Mouse (Mus musculus) heart, postnatal 14 days (tissue): ENCODE results near the gene Pex6. TPM values are rescaled to one million over a fixed set of nuclear protein-coding genes. Genes with fewer than 3 reads are reported as not detected.
"Not testable (repeated sequence)": the region's sequence is repeated elsewhere in the genome, so short reads cannot be mapped to it uniquely, and the experiment has no call there.

ENCODE experiments used
- DNase-seq, 2 experiments: peaks; one replicate each; pipeline ENCODE4 v3.0.0; 2021 to 2022
- intact Hi-C: fragments of 180-260 bp; cut with DNase I; formaldehyde crosslinking; loops from one replicate; pipeline ENCODE4 v1.15.1; 2025
- total RNA-seq, 2 experiments: library from RNA; stranded (reverse); gene quantifications; 2 replicates each; pipeline ENCODE4 v1.2.3; 2021

The Pex6 gene
- total RNA-seq, 2 experiments from 2014 or later = 24.3 to 25.1 TPM

DNA sequence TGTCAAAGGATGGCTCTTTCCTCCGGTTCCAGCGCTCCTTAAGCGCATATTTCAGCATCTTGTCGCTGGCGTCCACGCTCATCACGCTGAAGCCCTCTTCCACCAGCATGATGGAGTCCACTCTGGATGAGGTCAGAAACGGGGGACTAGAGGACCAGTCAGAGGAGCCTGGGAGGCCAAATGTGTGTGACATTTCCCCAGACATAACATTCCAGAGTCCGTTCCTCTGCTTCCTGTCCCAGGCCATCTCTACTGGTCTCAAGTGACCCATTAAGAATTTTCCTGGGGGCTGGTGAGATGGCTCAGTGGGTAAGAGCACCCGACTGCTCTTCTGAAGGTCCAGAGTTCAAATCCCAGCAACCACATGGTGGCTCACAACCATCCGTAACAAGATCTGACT lies 16.0 kb downstream of the Pex6 start:
- no peak for DNase-seq
- intact Hi-C loops = no loop called here

DNA sequence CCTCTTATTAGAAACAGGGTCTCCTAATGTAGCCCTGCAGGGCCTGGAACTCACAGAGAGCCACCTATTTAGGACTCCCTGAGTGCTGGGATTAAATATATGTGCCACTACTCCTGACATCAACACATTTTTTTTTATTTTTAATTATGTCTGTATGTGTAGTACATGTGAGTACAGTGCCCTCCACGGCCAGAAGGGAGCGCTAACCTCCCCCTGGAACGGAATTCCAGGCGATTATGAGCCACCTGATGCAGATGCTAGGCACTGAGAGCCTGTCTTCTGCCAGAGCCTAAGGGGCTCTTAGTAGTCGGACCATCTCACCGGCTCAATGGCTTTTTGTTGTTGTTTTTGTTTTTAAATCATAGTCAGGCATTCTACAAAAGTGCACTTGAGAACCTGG lies 16.8 kb downstream of the Pex6 start:
- intact Hi-C loops = no loop called here
- no peak for DNase-seq

DNA sequence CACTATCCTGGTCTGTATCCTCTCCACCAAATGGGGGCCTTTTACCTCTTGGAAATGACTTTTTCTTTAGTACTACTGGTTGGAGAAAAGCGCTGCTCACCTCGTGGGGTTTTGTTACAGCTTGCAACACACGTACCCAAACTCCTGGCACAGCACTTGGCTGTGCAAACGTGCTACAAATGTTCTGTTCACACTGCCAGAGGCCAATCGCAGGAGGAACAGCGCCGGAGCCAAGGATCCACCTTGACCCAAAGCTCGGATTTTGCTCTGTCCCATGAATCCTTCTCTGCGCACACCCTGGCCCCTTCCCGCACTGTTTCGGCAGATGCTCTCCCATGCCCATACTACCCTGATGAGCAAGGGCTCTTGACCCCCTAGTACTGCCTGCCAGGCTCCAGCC lies 17.2 kb downstream of the Pex6 start:
- intact Hi-C loops = no loop called here
- no peak for DNase-seq

DNA sequence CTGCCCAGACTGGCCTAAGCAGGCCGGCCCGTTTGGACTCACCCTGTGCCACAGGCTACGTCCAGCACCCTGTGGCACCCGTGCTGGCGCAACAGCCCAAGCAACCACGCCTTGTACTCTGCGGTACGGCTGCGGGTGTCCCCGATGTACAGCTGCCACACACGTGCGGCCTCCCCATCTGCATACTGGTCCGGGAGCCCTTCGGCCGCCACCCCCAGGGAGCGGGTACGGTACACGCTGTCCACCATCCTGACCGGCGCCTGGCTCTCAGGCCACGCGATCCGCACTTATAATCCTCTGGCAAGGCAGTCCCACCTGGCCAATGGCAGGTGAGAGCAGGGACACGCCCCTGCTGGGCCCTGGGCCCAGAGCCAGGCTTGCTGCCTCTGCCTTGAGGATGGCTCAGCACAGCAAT lies 17.6 kb downstream of the Pex6 start, which contains the start of gene Gnmt:
TSS of gene Gnmt (minus strand) at position 265 of the 415 bp plus-strand sequence.
- DNase-seq = no peak
- intact Hi-C loops = no loop called here

DNA sequence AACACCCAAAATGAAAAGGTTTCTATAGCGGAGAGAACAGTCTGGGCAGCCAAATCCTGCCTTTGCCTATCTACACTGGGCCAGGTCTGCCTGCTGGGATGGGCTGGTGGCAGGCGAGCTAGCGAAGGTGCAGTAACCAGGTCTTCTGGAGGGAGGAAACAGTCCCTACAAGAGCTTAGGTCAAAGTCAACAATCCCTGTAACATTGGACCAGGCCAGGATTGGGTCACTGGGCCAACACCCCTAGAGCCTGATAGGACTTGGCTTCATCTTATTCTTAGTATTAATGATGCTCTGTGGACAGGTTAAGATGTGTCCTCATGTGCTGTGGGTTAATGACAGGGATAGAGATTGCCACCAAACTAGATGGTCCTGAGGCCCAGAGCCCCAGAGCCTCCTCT lies 22.8 kb downstream of the Pex6 start:
- no peak for DNase-seq

DNA sequence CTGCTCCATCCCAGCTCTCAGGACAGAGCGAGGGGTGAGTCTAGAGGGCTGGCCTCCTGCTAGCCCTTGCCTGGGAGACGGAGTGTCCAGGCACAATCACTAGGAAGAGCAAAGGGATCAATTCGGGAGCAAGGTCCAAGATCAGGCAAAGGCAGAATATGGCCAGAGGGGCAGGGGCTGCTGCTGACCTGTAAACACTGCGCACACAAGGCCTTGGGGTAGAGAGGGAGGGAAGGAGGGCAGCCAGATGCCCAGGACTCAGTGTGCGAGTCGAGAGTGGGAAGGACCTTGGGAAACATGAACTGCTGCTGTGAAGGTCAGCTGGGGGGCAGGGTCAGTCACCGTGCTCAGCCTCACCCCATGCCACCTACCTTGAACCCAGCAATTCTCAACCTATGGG lies 24.0 kb downstream of the Pex6 start:
- DNase-seq = no peak
- intact Hi-C loops = no loop called here

More for the DNA sequence above, 22.8 kb downstream of the Pex6 start:
- intact Hi-C loops = no loop called here

DNA sequence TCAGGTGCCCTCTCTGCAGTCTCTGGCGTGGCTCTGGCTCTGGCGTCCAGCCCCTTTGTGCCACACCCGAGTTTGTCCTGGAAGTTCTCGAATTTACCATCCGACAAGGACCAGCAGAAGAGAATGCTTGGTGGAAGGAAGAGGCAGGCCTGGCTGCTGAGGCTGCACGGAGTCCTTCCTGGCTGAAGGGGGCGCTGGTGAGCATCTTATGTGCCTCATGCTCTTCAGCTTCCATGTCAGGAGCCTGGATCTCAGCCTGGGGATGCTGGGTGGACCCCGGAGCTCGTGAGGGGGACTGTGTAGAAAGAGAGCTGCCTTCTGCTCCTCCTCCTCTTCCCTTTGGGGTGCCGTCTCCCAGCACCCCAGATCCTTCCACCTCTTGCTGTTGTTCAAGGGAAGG lies 24.9 kb downstream of the Pex6 start:
- intact Hi-C loops = no loop called here
- peak; percentile 25 to 33 for DNase-seq

DNA sequence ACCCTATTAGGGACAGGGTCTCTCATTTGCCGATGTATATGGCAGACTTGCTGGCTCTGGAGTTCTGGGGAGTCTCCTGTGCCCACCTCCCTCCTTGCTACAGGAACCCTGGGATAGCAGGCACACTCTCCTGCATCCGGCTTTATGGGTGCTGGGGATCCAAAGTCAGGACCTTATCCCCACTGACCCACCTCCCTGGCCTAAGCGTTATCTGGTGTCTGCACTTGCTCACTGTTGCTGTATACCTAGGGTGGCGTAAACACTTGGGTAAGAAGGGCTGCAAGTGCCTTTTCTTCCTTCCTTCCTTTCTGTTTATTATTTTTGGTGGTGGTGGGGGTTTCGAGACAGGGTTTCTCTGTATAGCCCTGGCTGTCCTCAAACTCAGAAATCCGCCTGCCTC lies 30.0 kb downstream of the Pex6 start:
- intact Hi-C loops = no loop called here
- no peak for DNase-seq

DNA sequence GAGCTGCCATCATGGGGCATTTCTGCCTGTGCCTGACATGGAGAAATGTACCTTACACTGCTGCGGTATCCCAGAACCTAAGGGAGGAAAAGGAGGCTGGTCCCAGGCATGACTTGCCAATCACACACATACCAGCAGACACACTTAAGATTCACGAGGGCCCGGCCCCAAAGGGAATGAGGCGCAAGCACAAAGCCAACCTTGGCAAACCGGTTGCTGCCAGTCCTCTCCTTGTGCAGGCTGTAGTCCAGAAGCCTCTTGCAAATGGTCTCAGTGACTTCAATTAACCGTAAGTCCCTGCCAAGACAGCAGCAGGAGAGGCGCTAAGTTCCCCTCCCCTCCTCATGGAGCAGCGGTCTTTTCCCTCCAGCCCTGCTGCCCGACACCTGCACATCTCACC lies 31.7 kb downstream of the Pex6 start:
- intact Hi-C loops = no loop called here

DNA sequence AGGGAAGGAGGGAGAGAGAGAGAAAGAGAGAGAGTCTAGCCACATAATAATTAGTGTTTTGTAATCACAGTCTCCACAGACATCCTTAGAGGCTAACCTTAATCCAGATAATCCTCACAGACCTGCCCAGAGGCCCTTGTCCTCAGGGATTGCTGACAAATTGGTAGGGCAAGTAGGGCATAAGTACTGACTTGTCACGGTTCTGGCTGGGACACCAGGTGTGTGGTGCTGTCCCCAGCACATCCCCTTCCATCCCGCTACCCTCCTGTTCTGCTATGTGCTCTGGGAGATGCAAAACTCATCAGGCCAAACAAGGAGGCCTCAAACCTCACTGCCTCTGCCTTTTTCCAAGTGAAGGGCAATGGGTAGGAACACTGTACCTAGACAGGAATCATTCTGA lies 34.2 kb downstream of the Pex6 start:
- intact Hi-C loops = no loop called here
- no peak for DNase-seq

More for the DNA sequence above, 31.7 kb downstream of the Pex6 start:
- no peak for DNase-seq

DNA sequence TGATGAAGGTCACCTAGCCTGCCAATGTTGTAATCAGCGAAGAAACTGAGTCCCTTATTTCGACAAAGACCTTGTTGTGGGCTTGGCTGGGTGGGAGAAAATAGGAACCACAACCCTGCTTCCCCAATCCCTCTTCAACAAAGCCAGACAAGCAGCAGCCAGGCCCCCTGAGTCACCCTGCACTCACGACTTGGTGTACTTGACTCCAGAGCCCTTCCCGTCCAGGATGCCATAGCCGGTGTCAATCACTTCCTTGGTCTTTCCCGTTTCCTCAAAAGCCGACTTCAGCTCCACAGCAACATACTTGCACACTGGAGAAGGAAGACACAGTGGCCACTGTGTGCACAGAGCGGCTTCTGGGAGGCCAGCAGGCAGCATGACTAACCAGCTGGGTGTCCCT lies 36.0 kb downstream of the Pex6 start:
- DNase-seq = no peak

DNA sequence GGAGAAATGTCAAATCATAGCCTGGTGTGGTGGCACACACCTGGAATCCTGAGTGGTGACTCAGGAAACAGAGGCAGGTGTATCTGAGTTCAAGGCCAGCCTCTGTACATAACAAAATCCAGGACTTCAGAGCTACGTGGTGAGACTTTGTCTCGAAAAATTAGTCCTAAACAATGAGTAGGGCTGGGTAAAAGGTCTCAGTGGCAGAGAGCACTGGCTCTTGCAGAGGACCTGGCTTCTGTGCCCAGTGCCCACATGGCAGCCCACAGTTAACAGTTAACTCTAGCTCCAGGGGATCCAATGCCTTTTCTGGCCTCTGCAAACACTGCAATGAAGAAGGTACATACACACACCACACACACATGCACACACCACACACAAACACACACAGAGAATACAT lies 36.5 kb downstream of the Pex6 start:
- intact Hi-C loops = no loop called here
- no peak for DNase-seq

More for the DNA sequence above, 36.0 kb downstream of the Pex6 start:
- intact Hi-C loops = no loop called here

DNA sequence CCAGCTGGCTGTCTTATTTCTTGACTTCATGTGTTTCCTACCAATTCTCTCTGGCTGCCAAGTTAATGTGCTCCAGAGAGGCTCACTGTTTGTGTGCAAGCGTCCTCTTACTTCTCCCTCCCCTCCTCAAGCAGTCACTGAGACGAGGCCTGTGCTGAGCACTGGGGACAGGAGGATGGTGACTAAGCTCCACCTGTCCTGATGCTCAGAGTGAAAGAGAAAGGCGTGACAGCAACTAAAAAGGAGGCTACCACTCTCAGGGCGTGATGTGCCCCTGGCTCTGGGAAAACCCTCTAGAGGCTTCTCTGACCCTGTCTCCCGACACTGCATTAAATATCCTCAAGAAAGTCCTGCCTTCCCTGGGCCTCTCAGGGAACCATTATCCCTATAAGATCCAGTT lies 38.0 kb downstream of the Pex6 start:
- DNase-seq = no peak
- intact Hi-C loops = no loop called here

DNA sequence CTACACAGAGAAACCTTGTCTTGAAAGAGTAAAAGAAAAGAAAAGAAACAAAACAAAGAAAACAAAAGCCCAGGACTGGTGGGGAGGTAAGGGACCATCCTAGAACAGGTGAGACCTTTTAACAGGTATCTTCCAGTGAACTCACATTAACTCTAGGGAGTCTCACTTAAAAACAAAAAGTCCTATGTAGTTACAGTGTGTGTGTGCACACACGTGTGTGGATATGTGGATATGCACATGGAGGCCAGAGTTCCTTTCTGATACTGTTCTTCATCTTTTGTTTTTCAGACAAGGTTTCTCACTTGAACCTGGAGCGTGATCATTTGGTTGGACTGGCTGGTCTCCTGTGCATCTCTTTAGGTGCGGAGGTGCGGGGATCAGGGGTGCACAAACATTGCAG lies 39.3 kb downstream of the Pex6 start:
- intact Hi-C loops = no loop called here
- DNase-seq = no peak

DNA sequence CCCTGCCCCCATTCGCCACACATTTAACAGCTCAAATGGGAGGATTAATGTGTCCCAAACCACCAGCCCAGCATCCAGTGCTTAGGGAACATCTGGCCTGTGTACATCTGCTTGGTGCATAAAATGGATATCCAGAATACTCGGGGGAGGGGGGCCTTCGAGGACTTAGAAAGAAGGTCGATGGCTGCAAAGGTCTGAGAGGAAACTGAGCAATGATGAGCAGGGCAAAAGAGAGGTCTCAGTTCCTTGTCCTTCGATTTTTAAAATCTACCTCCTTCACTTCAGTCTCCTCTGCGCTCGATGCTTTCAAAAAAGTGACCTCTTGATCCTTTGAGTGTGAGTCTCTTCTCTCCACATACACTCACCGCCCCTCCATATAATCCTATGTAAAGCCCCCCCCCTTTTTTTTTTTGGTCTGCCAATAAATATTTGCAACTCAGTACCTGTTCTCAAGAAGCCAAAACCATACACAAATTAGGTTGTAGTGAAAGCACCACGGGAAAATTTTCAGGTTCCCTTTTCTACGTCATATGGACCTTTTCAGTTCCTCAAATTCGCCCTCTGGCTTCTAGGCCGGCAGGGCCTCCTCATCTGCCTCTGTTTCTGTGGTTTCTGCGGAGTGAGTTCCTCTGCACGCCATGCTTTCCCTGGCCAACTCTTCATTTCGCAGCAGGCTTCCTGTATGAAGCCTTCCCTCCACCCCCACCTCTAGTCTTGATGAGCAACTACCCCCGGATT lies 40.0 kb downstream of the Pex6 start:
- intact Hi-C loops = no loop called here
- no peak for DNase-seq

DNA sequence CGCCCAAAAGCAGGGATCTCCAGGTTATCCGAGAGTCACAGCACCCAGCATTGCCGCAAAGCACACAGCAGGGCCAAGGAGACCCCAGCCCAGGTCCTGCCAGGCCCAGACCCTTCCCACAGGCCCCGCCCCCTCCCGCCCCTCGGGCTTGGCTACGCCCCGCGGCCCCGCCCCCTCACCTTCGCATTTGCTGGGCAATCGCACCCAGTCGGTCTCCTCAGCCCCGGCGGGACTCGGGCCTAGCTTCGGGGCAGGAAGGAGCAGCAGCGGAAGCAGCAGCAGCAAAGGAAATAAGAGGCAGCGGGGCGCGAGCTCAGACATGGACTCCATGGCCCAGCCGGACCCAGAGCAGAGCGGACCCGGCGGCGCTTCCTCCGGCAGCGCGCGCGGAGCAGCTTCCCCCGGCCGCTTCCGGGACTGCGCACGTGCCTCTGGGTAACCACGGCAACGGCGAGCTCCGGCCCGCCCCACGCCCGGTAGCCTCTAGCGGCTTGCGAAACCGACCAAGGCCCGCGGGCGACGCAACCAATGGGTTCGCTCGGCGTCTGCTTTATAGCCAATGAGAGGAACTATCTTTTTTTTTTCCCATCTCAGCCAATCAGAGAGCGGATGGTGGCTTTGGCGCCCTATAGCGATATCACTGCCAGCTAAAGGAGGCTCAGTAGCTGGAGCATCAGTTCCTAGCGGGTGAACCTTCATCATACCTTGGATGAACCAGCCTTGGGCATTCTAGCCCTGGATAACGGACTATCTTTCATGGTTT lies 40.7 kb downstream of the Pex6 start, which contains the start of gene Cnpy3:
TSS of gene Cnpy3 (minus strand) at position 421 of the 763 bp plus-strand sequence.
- DNase-seq = peak; percentile 97 to 98
- intact Hi-C loops = no loop called here

DNA sequence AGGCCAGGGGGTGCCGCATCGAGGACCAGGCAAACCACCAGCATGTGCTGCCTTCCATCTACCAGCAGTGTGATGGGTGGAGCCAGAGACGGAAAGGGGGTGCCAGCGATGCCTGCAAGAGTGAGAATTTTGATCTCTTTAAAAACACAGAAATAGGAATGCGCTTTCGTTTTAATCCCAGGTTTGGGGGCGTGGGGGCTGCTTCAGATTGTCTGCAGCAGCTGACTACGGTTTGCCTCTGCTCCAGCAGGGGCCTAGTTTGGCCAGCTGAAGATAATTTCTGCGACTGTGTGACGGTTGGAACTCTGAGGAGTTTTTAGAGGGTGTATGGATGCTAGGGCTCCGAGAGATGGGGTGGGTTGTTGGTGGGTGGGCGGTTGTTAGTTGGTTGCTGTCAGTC lies 47.5 kb downstream of the Pex6 start:
- DNase-seq = no peak
- intact Hi-C loops = no loop called here

DNA sequence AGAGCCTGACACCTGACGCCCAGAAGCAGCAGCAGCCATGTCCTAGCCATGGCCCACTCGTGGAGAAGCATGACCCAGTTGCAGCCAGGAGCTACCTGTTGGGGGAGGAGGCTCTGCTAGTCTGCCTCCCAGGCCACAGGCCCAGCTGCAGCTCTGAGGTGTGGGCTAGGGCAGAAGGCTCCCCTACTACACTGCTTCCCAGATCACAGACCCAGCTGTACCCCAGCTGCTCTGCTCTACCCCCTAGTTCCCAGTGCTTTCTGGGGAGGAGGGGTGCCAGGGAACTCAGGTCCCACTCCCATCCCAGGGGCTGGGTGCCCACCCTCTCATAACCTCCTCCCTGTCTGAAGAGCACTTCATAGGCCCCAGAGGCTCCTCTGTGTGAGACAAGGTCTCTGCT lies 52.3 kb downstream of the Pex6 start, which contains the start of gene Ptcra:
TSS of gene Ptcra (minus strand) at position 169 of the 400 bp plus-strand sequence.
- DNase-seq = no peak
- intact Hi-C loops = no loop called here

DNA sequence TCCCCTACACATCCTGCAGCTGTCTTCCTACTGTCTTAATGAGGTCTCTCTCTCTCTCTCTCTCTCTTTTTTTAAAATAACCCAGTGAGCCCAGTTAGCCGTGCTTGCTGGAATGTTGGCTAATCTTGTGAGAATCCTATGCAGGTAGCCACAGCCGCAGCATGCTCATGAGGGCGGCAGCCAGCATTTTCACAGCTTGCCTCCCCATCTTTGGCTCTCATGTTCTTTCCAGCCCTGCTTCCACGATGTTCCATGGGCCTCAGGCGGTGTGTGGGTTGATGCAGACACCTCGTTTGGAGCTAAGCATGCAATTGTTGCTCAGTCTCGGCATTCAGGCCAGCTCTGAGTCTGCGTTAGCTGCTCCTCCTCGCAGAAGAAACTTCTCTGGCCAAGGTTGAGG lies 53.7 kb downstream of the Pex6 start:
- DNase-seq, intact Hi-C loops: not testable (repeated sequence)

DNA sequence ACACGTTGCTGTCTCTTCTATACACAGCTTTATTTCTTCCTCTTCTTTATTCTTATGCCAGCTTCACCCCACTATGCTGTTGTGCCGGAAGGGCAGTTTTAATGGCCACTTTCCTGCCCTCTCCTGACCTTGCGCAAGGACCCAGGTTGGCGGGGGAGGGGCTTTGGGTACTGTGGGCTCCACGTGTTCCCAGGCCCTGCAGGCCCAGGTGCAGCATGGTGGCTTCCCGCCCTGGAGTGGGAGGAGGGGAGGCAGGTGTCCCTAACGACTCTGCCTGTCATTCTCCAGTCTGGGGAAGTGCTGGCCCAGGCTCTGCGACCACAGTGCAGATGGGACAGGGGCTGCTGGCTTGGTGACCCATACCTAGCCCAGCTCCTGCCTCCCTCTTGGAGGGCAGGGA lies 56.6 kb downstream of the Pex6 start:
- no peak for DNase-seq
- intact Hi-C loops = no loop called here

DNA sequence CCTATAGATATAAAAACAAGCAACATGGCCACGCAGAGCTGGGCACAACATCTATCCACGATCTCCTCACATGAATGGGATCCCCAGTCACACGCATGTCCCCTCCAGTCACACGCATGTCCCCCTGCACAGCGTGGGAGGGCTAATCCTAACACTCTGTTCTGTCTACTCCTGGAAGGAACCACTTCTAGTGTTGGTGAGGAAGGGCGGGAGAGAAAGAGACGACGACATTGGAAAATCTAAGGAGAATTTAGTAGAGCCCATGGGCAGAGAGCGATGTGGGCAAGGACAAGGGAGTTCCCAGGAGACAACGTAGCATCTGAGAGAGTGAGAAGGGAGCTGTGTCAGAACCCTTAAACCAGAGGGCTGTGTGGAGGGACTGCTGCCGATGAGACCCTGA lies 59.3 kb downstream of the Pex6 start:
- no peak for DNase-seq
- intact Hi-C loops = no loop called here

DNA sequence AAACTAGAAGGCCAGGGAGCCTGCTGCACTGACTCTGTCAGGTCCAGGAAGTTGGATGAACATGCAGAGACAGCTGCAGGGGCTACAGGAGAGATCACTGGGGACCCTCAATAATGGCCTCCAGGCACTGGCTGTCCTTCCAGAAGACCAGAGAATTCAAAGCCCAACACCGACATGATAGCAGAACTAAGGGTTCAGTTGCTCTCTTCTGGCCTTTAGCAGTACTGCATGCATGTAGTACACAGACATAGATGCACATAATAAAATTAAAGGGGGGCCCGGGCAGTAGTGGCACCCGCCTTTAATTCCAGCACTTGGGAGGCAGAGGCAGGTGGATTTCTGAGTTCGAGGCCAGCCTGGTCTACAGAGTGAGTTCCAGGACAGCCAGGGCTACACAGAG lies 59.8 kb downstream of the Pex6 start:
- intact Hi-C loops = no loop called here

More for the DNA sequence above, 59.8 kb downstream of the Pex6 start:
- DNase-seq = no peak
